22 mouse cellular contexts compared by ENCODE assay signal in the genomic region with DNA sequence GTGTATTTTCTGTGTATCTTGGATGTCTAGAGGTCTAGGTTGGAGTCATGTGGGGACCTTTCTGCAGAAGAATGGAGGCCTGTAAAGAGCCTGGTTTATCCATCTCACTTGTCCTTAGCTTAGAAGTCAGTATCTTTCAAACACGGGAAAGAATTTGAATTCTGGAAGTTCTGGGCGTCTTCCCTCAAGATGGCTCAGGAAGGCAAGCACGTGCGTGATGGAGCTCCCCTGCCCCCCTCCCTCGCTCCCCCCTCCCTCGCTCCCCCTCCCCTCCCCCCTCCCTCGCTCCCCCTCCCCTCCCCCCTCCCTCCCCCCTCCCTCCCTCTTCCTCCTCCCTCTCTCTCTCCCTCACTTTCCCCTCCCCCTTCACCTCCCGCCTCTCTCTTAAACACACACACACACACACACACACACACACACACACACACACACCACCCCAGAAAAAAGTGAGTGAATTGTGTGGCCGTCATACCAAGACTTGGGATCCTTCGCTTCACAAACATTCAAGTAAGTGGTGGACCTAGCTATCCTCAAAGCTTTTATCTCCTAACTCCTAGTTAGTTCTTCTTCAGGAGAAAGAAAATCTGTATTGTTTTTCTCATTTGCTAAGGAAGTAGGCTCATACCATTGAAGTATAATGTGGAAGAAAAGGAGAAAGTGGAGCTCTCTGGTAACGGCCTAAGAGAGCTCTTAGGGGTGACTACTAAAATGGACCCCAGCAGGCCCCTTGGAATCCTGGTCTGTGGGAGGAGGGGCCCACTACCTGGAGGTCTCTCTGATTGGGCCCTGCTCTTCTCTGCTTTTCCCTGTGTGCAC. TPM values are rescaled to one million over a fixed set of nuclear protein-coding genes. Genes with fewer than 3 reads are reported as not detected.
A peak's percentile ranks its signal among the peaks of the same experiment; 100 is the strongest.
DNase-seq lines count a peak whose midpoint lies in the region; TF ChIP-seq lines count a peak whose summit lies in the region.
"Had no signal": no experiment of that assay in that cellular context is flagged by ENCODE, and none has a peak within 500 bp of the region (broad histone marks: within the 10 kb centered on the region; RNA-seq: fewer than 3 reads in every experiment).

No protein-coding gene starts in this region.

- peak overlapping the region; percentile 96 for H3K9ac ChIP-seq in ES-E14 (ENCODE audit: insufficient read depth, low read depth, low read length, poor library complexity, severe bottlenecking)
- H3K9ac ChIP-seq: embryonic facial prominence, embryonic 12.5 days; embryonic facial prominence, embryonic 15.5 days; forebrain, postnatal 0 days; hindbrain, embryonic 12.5 days; hindbrain, embryonic 15.5 days had no signal

- in situ Hi-C loops in ES-E14 (cut with MboI; ENCODE audit: low sequenced_read_pairs in 2 of 2, unreplicated experiment in 2 of 2), result no loop called here

- H3K4me1 ChIP-seq in testis, adult 2 months (ENCODE audit: control insufficient read depth, insufficient read depth, low read length), result peaks cover 17% of the 10 kb centered on the region
- H3K4me1 ChIP-seq in ES-E14 (ENCODE audit: control insufficient read depth in 2 of 2, insufficient read depth in 2 of 2, low read length in 2 of 2, poor library complexity in 1 of 2), result peaks cover 2 to 4% of the 10 kb centered on the region in 2 experiments; a peak in 3 of 4 replicates
- H3K4me1 ChIP-seq: embryonic facial prominence, embryonic 12.5 days; embryonic facial prominence, embryonic 15.5 days; hindbrain, embryonic 12.5 days; hindbrain, embryonic 15.5 days had no signal

- H3K27me3 ChIP-seq in testis, adult 2 months (ENCODE audit: control insufficient read depth, insufficient read depth, low read length), result no peaks in the 10 kb centered on the region
- H3K27me3 ChIP-seq: CH12.LX; embryonic facial prominence, embryonic 12.5 days; embryonic facial prominence, embryonic 15.5 days; hindbrain, embryonic 12.5 days; hindbrain, embryonic 15.5 days had no signal

- DNase-seq in testis, postnatal 10 days (ENCODE audit: low spot score), result no peak
- no peak for DNase-seq in ES-E14 (ENCODE audit: low read depth, low spot score)
- peak; percentile 77 for DNase-seq in R1 (ENCODE audit: low read depth, low spot score)
- no peak for DNase-seq in layer of hippocampus, postnatal 25 days (ENCODE audit: extremely low spot score in 1 of 2, low spot score in 1 of 2)
- no peak for DNase-seq in layer of hippocampus, adult 8-10 months (ENCODE audit: low spot score in 2 of 2)
- DNase-seq in adrenal gland, postnatal 14 days, result no peak
- DNase-seq: adrenal gland, postnatal 10 days; B cell, adult 2 months; cerebellum, adult 11 months; cerebellum, adult 2 months; cerebellum, adult 9-11 months; cerebellum, postnatal 25 days; forebrain, postnatal 0 days; gastrocnemius, adult 2 months; gastrocnemius, postnatal 14 days; heart, adult 11 months had no signal

- no peak for TF ChIP-seq POLR2A in testis, adult 2 months (IDR thresholded peaks at IDR 0.05; ENCODE audit: control insufficient read depth, low read depth, low read length)

- no peaks in the 10 kb centered on the region for H3K36me3 ChIP-seq in testis, adult 2 months (ENCODE audit: control insufficient read depth, insufficient read depth, low read length)
- H3K36me3 ChIP-seq in ES-E14 (ENCODE audit: control insufficient read depth, insufficient read depth, low read length, poor library complexity, severe bottlenecking), result peaks cover 41% of the 10 kb centered on the region
- H3K36me3 ChIP-seq: embryonic facial prominence, embryonic 12.5 days; embryonic facial prominence, embryonic 15.5 days; hindbrain, embryonic 12.5 days; hindbrain, embryonic 15.5 days had no signal

- no peak for TF ChIP-seq CTCF in testis, adult 2 months (IDR thresholded peaks at IDR 0.05; ENCODE audit: control insufficient read depth, insufficient read depth, insufficient replicate concordance, low read depth, low read length)

- H3K4me3 ChIP-seq in testis, adult 2 months (ENCODE audit: control insufficient read depth, low read depth, low read length), result peak overlapping the region; percentile 78; the same call in 1 of the 2 replicates
- peak overlapping the region; percentile 95 to 98 for H3K4me3 ChIP-seq in ES-E14 (ENCODE audit: insufficient read depth in 1 of 2, low read depth in 1 of 2, low read length in 2 of 2, poor library complexity in 1 of 2, severe bottlenecking in 1 of 2)
- H3K4me3 ChIP-seq: embryonic facial prominence, embryonic 12.5 days; embryonic facial prominence, embryonic 15.5 days; gastrocnemius, adult 2 months; hindbrain, embryonic 12.5 days; hindbrain, embryonic 15.5 days had no signal

- no peaks in the 10 kb centered on the region for H3K9me3 ChIP-seq in ES-E14 (ENCODE audit: control insufficient read depth, insufficient read depth, low read depth, low read length)
- H3K9me3 ChIP-seq: embryonic facial prominence, embryonic 12.5 days; embryonic facial prominence, embryonic 15.5 days; hindbrain, embryonic 15.5 days had no signal

- no peak overlapping the region; the same call in 1 of the 2 replicates for H3K27ac ChIP-seq in testis, adult 2 months (ENCODE audit: control insufficient read depth, insufficient read depth, low read depth, low read length)
- H3K27ac ChIP-seq in ES-E14 (ENCODE audit: insufficient read depth, low read depth, low read length, poor library complexity, severe bottlenecking), result peak overlapping the region; percentile 98
- H3K27ac ChIP-seq: embryonic facial prominence, embryonic 12.5 days; embryonic facial prominence, embryonic 15.5 days; gastrocnemius, adult 2 months; hindbrain, embryonic 12.5 days; hindbrain, embryonic 15.5 days had no signal

TF ChIP-seq in ES-E14, 5 proteins besides CTCF, POLR2A, EP300 and RAD21:
- TF ChIP-seq CHD2 (IDR thresholded peaks at IDR 0.05; ENCODE audit: low read depth, low read length) (no peak), HCFC1 (IDR thresholded peaks at IDR 0.05; ENCODE audit: borderline replicate concordance, insufficient read depth, low read length) (no peak)

RNA-seq across cellular contexts. Expression of gene Jade1, which starts 1.1 kb away (rescaled TPM):
- 7.8 and 9.1 TPM in 2 replicates for polyA plus RNA-seq in testis, adult 2 months (2012; rRNA removed)
- 218 and 272 TPM in 2 replicates for total RNA-seq in ES-E14 (2012; rRNA removed)
- 10 to 100 TPM; 23.9 to 26.7 TPM for total RNA-seq in layer of hippocampus, postnatal 25 days (2021)
- 10 to 100 TPM; 32.3 to 41.8 (median 37.1) TPM for total RNA-seq in layer of hippocampus, adult 8-10 months (2022)
- total RNA-seq in adrenal gland, postnatal 14 days (2021), result 42.8 and 43.5 TPM in 2 replicates
